Mouse (Mus musculus): ENCODE data around the gene Tedc1. TPM values are rescaled to one million over a fixed set of nuclear protein-coding genes. Genes with fewer than 3 reads are reported as not detected.

The Tedc1 gene
- polyA plus RNA-seq, 1 experiment from 2014 or later, result 6.8 TPM

- H3K4me1 ChIP-seq (replicated peaks; ENCODE audit: control insufficient read depth, insufficient read depth, low read length), result peaks cover 22% of the 10 kb centered on the region
Observed at GRCm38 (mm10) chr12:113151046-113151445, 5.2 kb upstream of the Tedc1 start.

GRCm38 (mm10) chr12:113151661-113152271, 4.5 kb upstream of the Tedc1 start:
- Histone ChIP-seq H3K27me3 (replicated peaks; ENCODE audit: control insufficient read depth, insufficient read depth, low read length) (no peaks in the 10 kb centered on the region), H3K36me3 (ENCODE audit: control insufficient read depth, insufficient read depth) (no peaks in the 10 kb centered on the region), H3K9ac (ENCODE audit: low read depth, low read length) (peak overlapping the region; percentile 41), H3K4me2 (replicated peaks; ENCODE audit: low read depth) (peak overlapping the region; percentile 82), H3K9me3 (ENCODE audit: control insufficient read depth) (no peaks in the 10 kb centered on the region), H3K27ac (ENCODE audit: low read depth, low read length) (peak overlapping the region; percentile 50), H3K4me3 (ENCODE audit: low read depth, low read length) (peak overlapping the region; percentile 44), H3K4me1 (replicated peaks; ENCODE audit: control insufficient read depth, insufficient read depth, low read length) (peaks cover 15% of the 10 kb centered on the region)
- ATAC-seq, result no peak
- WGBS, result 1% methylated on average over 36 of the region's 36 CpGs
- TF ChIP-seq CTCF (IDR thresholded peaks at IDR 0.05; ENCODE audit: low read depth), result no peak

More at GRCm38 (mm10) chr12:113151046-113151445, 5.2 kb upstream of the Tedc1 start:
- Histone ChIP-seq H3K9ac (ENCODE audit: low read depth, low read length) (no peak overlapping the region), H3K36me3 (ENCODE audit: control insufficient read depth, insufficient read depth) (no peaks in the 10 kb centered on the region), H3K9me3 (ENCODE audit: control insufficient read depth) (no peaks in the 10 kb centered on the region), H3K27ac (ENCODE audit: low read depth, low read length) (peak overlapping the region; percentile 50; the same call in 1 of the 2 replicates), H3K4me3 (ENCODE audit: low read depth, low read length) (no peak overlapping the region; the same call in 1 of the 2 replicates), H3K4me2 (replicated peaks; ENCODE audit: low read depth) (peak overlapping the region; percentile 82), H3K27me3 (replicated peaks; ENCODE audit: control insufficient read depth, insufficient read depth, low read length) (peaks cover 5% of the 10 kb centered on the region; the same call in 1 of the 2 replicates)
- WGBS, result 39% methylated on average over 8 of the region's 8 CpGs
- TF ChIP-seq CTCF (IDR thresholded peaks at IDR 0.05; ENCODE audit: low read depth), result no peak
- no peak for ATAC-seq

GRCm38 (mm10) chr12:113152272-113152661, 4.0 kb upstream of the Tedc1 start:
- peak overlapping the region; percentile 44 for H3K4me3 ChIP-seq (ENCODE audit: low read depth, low read length)
- WGBS, result 16% methylated on average over 19 of the region's 19 CpGs
- no peaks in the 10 kb centered on the region for H3K9me3 ChIP-seq (ENCODE audit: control insufficient read depth)
- no peak for ATAC-seq
- peak overlapping the region; percentile 50 for H3K27ac ChIP-seq (ENCODE audit: low read depth, low read length)
- peak overlapping the region; percentile 41 for H3K9ac ChIP-seq (ENCODE audit: low read depth, low read length)
- no peaks in the 10 kb centered on the region for H3K27me3 ChIP-seq (replicated peaks; ENCODE audit: control insufficient read depth, insufficient read depth, low read length)
- H3K4me2 ChIP-seq (replicated peaks; ENCODE audit: low read depth), result peak overlapping the region; percentile 82
- no peak for TF ChIP-seq CTCF (IDR thresholded peaks at IDR 0.05; ENCODE audit: low read depth)
- peaks cover 14% of the 10 kb centered on the region for H3K4me1 ChIP-seq (replicated peaks; ENCODE audit: control insufficient read depth, insufficient read depth, low read length)
- no peaks in the 10 kb centered on the region for H3K36me3 ChIP-seq (ENCODE audit: control insufficient read depth, insufficient read depth)

- Histone ChIP-seq H3K4me1 (replicated peaks; ENCODE audit: control insufficient read depth, insufficient read depth, low read length) (peaks cover 14% of the 10 kb centered on the region), H3K4me2 (replicated peaks; ENCODE audit: low read depth) (peak overlapping the region; percentile 82), H3K9ac (ENCODE audit: low read depth, low read length) (no peak overlapping the region), H3K27me3 (replicated peaks; ENCODE audit: control insufficient read depth, insufficient read depth, low read length) (no peaks in the 10 kb centered on the region), H3K36me3 (ENCODE audit: control insufficient read depth, insufficient read depth) (no peaks in the 10 kb centered on the region), H3K9me3 (ENCODE audit: control insufficient read depth) (no peaks in the 10 kb centered on the region), H3K27ac (ENCODE audit: low read depth, low read length) (peak overlapping the region; percentile 41; the same call in 1 of the 2 replicates), H3K4me3 (ENCODE audit: low read depth, low read length) (peak overlapping the region; percentile 44; the same call in 1 of the 2 replicates)
- 76% methylated on average over 6 of the region's 6 CpGs for WGBS
- no peak for ATAC-seq
- TF ChIP-seq CTCF (IDR thresholded peaks at IDR 0.05; ENCODE audit: low read depth), result no peak
Observed at GRCm38 (mm10) chr12:113152991-113153525, 3.2 kb upstream of the Tedc1 start.

GRCm38 (mm10) chr12:113153971-113154370, 2.2 kb upstream of the Tedc1 start:
- WGBS, result 91% methylated on average over 7 of the region's 7 CpGs
- no peak overlapping the region for H3K9ac ChIP-seq (ENCODE audit: low read depth, low read length)
- H3K4me3 ChIP-seq (ENCODE audit: low read depth, low read length), result no peak overlapping the region
- no peak overlapping the region; the same call in 1 of the 2 replicates for H3K4me2 ChIP-seq (replicated peaks; ENCODE audit: low read depth)
- H3K27me3 ChIP-seq (replicated peaks; ENCODE audit: control insufficient read depth, insufficient read depth, low read length), result no peaks in the 10 kb centered on the region
- H3K36me3 ChIP-seq (ENCODE audit: control insufficient read depth, insufficient read depth), result no peaks in the 10 kb centered on the region
- ATAC-seq, result no peak
- 0 out of 2 replicates have a peak overlapping the region, but pooled peaks have one; percentile 29 for H3K27ac ChIP-seq (ENCODE audit: low read depth, low read length)
- no peak for TF ChIP-seq CTCF (IDR thresholded peaks at IDR 0.05; ENCODE audit: low read depth)
- no peaks in the 10 kb centered on the region for H3K9me3 ChIP-seq (ENCODE audit: control insufficient read depth)
- peaks cover 7% of the 10 kb centered on the region for H3K4me1 ChIP-seq (replicated peaks; ENCODE audit: control insufficient read depth, insufficient read depth, low read length)

- WGBS, result 60% methylated on average over 6 of the region's 6 CpGs
- H3K9me3 ChIP-seq (ENCODE audit: control insufficient read depth), result no peaks in the 10 kb centered on the region
- H3K4me2 ChIP-seq (replicated peaks; ENCODE audit: low read depth), result peak overlapping the region; percentile 88
- H3K27me3 ChIP-seq (replicated peaks; ENCODE audit: control insufficient read depth, insufficient read depth, low read length), result no peaks in the 10 kb centered on the region
- peaks cover 7% of the 10 kb centered on the region for H3K4me1 ChIP-seq (replicated peaks; ENCODE audit: control insufficient read depth, insufficient read depth, low read length)
- H3K4me3 ChIP-seq (ENCODE audit: low read depth, low read length), result no peak overlapping the region
- no peaks in the 10 kb centered on the region for H3K36me3 ChIP-seq (ENCODE audit: control insufficient read depth, insufficient read depth)
- H3K9ac ChIP-seq (ENCODE audit: low read depth, low read length), result no peak overlapping the region
- H3K27ac ChIP-seq (ENCODE audit: low read depth, low read length), result peak overlapping the region; percentile 88
- no peak for ATAC-seq
- no peak for TF ChIP-seq CTCF (IDR thresholded peaks at IDR 0.05; ENCODE audit: low read depth)
Observed at GRCm38 (mm10) chr12:113154747-113155075, 1.5 kb upstream of the Tedc1 start.
